Mouse (Mus musculus): ENCODE data around the gene Gpank1. TPM values are rescaled to one million over a fixed set of nuclear protein-coding genes. Genes with fewer than 3 reads are reported as not detected.

Gpank1 gene
- polyA plus RNA-seq, 1 experiment from 2014 or later: 24.9 TPM

DNA sequence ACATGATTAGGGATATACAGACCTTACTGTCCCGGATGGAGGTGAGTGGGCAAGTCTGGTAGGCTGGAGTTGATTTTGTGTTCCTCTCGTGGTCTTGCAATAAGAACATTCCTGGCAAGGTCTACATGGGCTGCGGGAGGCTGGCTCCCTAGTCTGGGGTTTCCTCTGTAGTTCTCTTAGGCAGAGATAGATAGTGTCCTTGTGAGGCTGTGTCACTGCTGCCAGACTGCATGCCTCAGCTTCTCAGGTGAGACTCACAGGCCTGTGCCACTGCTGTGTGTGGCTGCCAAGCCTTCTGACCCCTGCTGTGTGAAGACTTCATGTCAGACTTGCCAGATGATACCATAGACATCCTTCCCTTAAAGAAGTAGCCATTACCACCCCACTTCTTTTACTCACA lies 18.0 kb downstream of the Gpank1 start:
- H3K9me3 ChIP-seq: no peaks in the 10 kb centered on the region
- no peak for ATAC-seq (ENCODE audit: low FRiP score, low read depth)
- no peak overlapping the region for H3K4me2 ChIP-seq (replicated peaks)
- no peaks in the 10 kb centered on the region for H3K27me3 ChIP-seq (replicated peaks)
- H3K9ac ChIP-seq: no peak overlapping the region
- 96% methylated on average over 3 of the region's 3 CpGs for WGBS
- peaks cover 62% of the 10 kb centered on the region for H3K36me3 ChIP-seq
- peaks cover 23% of the 10 kb centered on the region for H3K4me1 ChIP-seq
- H3K27ac ChIP-seq: no peak overlapping the region
- H3K4me3 ChIP-seq: no peak overlapping the region

DNA sequence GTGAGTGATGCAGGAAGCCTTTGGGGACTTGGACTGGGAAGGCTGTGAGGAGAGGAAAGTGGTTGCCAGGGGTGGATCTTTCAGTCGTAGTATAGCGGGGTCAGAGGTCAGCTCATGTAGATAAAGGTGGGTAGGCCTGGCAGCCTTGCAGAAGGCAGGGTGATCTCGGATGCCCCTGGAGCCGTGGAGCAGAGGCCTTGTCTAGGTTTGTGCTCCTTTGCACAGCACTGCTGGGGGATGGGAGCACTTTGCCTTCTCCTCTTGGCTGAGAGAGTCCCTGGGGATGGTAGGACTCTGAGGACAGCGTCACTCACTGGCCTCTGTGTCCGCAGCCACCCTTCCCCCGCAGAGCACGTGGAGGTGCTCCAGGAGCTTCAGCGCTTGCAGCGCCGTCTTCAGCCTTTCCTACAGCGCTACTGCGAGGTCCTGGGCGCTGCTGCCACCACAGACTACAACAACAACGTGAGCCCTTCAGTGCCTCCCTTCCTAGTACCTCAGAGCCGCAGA lies 19.3 kb downstream of the Gpank1 start:
- WGBS: 83% methylated on average over 16 of the region's 16 CpGs

DNA sequence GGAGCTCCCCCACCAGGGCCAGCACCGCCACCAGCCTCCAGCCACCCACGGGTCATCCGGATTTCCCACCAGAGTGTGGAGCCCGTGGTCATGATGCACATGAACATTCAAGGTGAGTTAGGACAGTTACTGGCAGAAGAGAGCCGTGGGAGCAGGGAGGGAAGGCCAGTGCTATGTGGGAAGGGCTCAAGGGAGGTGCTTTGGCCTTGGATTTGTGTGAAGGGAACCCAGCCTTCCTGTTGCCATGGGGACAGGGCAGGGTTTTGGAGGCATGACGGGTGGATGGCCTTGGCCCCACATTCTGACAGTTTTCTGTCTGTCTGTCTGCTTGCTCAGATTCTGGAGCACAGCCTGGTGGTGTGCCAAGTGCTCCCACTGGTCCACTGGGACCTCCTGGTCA lies 20.7 kb downstream of the Gpank1 start:
- Histone ChIP-seq H3K36me3 (peaks cover 89% of the 10 kb centered on the region), H3K27me3 (replicated peaks) (no peaks in the 10 kb centered on the region), H3K4me1 (peaks cover 15% of the 10 kb centered on the region), H3K9ac (peak overlapping the region; percentile 38; the same call in 1 of the 2 replicates), H3K4me2 (replicated peaks) (no peak overlapping the region), H3K4me3 (no peak overlapping the region), H3K27ac (no peak overlapping the region), H3K9me3 (no peaks in the 10 kb centered on the region)
- WGBS: 92% methylated on average over 6 of the region's 6 CpGs
- no peak for ATAC-seq (ENCODE audit: low FRiP score, low read depth)

More for the DNA sequence above, 19.3 kb downstream of the Gpank1 start:
- Histone ChIP-seq H3K27ac (no peak overlapping the region), H3K9me3 (no peaks in the 10 kb centered on the region), H3K36me3 (peaks cover 75% of the 10 kb centered on the region), H3K27me3 (replicated peaks) (no peaks in the 10 kb centered on the region), H3K4me3 (no peak overlapping the region), H3K4me1 (peaks cover 23% of the 10 kb centered on the region), H3K9ac (no peak overlapping the region), H3K4me2 (replicated peaks) (no peak overlapping the region)
- no peak for ATAC-seq (ENCODE audit: low FRiP score, low read depth)

DNA sequence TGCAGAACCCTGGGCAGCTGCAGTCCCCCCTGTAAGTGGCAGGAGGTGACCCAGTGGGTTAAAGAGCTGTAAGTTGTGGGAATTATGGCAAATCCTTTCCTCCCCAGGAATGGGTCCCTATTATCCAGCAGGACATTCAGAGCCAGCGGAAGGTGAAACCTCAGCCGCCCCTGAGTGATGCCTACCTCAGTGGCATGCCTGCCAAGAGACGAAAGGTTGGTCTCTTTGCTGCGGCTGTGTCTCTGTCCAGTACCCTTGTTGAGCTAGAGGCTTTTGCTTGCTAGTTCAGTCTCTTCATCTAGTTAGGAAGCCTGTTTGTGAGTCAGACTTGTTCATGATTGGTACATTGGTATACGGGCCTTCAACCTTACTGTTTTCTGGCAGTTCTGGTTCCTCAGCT lies 24.9 kb downstream of the Gpank1 start:
- Histone ChIP-seq H3K4me3 (no peak overlapping the region), H3K9me3 (no peaks in the 10 kb centered on the region), H3K27me3 (replicated peaks) (no peaks in the 10 kb centered on the region), H3K4me1 (no peaks in the 10 kb centered on the region), H3K27ac (no peak overlapping the region), H3K36me3 (peaks cover 96% of the 10 kb centered on the region), H3K4me2 (replicated peaks) (no peak overlapping the region), H3K9ac (no peak overlapping the region)
- ATAC-seq (ENCODE audit: low FRiP score, low read depth): no peak
- WGBS: 94% methylated on average over 5 of the region's 5 CpGs

DNA sequence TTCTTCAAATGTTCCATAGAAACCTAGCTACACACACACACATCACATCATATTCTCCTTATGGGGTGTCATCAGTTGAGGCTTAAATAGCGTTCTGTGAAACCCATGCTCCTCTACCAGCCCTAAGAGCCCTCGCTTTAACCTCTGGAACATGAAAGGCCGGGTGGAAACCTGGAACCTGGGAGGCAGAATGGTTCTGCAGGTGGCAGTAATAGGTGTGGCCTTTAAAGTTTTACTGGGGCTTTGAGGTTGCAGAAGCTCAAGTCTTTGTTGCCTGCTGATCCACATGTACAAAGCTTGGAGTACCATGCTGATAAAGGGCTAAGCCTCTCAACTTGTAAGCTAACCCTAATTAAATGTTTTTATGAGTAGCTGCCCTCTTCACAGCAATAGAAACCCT lies 26.1 kb downstream of the Gpank1 start:
- Histone ChIP-seq H3K4me2 (replicated peaks) (no peak overlapping the region), H3K4me3 (no peak overlapping the region), H3K4me1 (no peaks in the 10 kb centered on the region), H3K9ac (no peak overlapping the region), H3K27ac (no peak overlapping the region), H3K9me3 (no peaks in the 10 kb centered on the region), H3K27me3 (replicated peaks) (no peaks in the 10 kb centered on the region), H3K36me3 (peaks cover 96% of the 10 kb centered on the region)
- 62% methylated on average over 3 of the region's 3 CpGs for WGBS
- no peak for ATAC-seq (ENCODE audit: low FRiP score, low read depth)

DNA sequence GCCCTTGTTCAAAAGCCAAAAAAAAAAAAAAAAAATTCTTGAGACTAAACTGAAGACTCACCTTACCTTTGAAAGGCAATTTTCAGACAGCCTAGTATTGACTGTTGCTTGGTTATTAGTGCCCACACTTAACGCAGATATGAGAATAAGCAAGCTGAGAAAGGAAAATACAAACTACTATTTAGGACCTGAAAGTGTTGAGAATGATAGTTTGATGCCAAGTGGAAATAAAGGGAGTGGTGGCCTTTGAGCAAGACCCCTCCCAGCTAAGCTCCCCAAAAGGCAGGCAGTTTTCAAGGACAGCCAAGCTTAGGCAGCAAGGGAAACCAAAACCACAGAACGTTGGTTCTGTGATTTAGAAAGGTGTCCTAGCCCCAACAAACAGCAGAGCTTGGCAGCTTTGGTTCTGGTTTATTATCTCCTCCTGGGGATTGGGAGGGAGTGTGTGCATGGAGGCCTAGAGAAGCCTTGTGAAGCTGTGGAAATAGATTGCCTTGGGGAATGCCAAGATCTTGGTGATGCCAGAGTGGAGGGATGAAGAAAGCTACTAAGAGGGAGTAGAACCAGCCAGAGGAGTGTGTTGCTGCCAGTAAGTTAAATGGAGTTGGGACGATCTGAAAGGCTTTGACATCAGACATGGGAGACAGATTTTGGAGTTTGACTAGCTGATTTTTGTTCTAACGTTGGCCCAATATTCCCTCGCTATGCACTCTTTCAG lies 26.8 kb downstream of the Gpank1 start:
- H3K27ac ChIP-seq: no peak overlapping the region
- no peak overlapping the region for H3K4me3 ChIP-seq
- WGBS: 71% methylated on average over 5 of the region's 5 CpGs
- no peak overlapping the region for H3K9ac ChIP-seq
- no peaks in the 10 kb centered on the region for H3K4me1 ChIP-seq
- H3K9me3 ChIP-seq: no peaks in the 10 kb centered on the region
- peaks cover 96% of the 10 kb centered on the region for H3K36me3 ChIP-seq
- no peak for ATAC-seq (ENCODE audit: low FRiP score, low read depth)
- no peaks in the 10 kb centered on the region for H3K27me3 ChIP-seq (replicated peaks)
- no peak overlapping the region for H3K4me2 ChIP-seq (replicated peaks)

DNA sequence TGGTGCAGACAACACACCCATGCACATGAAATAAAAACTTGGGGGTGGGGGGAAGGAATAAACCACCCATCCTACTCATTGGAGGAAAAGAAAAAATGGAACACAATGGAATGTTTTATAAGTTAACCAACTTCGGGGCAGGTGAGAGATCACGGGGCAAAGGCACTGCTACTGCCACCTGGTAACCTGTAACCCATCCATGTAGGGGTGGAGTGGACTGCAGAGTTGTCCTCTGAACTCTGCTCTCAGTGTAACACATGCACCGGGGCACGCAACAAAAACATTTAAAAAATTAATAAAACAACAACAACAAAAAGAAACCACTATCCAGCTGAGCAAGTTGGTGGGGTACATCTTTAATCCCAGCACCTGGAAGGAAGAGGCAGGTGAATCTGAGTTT lies 30.9 kb downstream of the Gpank1 start:
- WGBS: 92% methylated on average over 4 of the region's 4 CpGs

DNA sequence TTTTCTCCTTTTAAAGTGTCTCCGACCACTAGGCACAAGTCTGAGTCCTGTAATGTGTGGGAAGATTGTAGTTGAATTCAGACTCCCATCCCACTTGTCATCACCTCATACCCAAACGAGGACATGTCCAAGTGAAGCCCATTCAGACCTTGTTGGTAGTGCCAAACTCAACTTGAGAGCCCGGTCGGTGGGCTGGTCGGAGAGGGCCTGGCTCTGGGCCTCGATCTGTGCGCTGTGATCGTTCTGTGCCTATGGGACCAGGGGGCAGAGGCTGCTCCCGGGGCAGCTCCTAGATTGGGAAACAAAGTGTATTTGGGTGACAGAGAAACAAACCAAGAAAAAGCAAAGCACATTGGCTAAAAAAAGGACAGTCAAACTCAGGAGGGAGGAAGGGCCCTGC lies 31.8 kb downstream of the Gpank1 start:
- 97% methylated on average over 9 of the region's 9 CpGs for WGBS
- H3K27me3 ChIP-seq (replicated peaks): no peaks in the 10 kb centered on the region

More for the DNA sequence above, 30.9 kb downstream of the Gpank1 start:
- Histone ChIP-seq H3K36me3 (peaks cover 96% of the 10 kb centered on the region), H3K9me3 (no peaks in the 10 kb centered on the region), H3K4me1 (no peaks in the 10 kb centered on the region), H3K9ac (no peak overlapping the region), H3K4me2 (replicated peaks) (no peak overlapping the region), H3K27ac (no peak overlapping the region), H3K4me3 (no peak overlapping the region), H3K27me3 (replicated peaks) (no peaks in the 10 kb centered on the region)
- no peak for ATAC-seq (ENCODE audit: low FRiP score, low read depth)

DNA sequence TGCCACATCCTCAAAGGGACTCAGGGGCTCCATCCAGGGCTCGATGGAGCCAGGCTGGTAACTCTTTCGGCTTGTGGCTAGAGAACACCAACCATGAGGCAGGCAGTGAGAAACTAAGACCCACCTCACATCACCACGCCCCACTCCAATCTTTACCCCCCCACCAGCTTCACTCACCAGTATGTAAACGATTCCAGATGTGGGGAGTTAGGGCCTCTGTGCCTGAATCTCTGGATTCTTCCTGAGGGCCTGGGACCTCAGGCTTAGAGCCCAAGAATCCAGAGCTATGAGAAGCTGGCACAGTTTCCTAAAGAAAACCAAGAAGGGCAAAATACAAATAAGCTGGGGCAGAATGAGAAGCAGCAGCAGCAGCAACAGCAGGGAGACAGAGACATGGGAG lies 32.7 kb downstream of the Gpank1 start:
- Histone ChIP-seq H3K9ac (no peak overlapping the region), H3K27ac (no peak overlapping the region), H3K4me3 (no peak overlapping the region), H3K36me3 (peaks cover 98% of the 10 kb centered on the region), H3K4me1 (no peaks in the 10 kb centered on the region), H3K27me3 (replicated peaks) (no peaks in the 10 kb centered on the region), H3K4me2 (replicated peaks) (no peak overlapping the region), H3K9me3 (no peaks in the 10 kb centered on the region)
- 87% methylated on average over 4 of the region's 4 CpGs for WGBS
- ATAC-seq (ENCODE audit: low FRiP score, low read depth): no peak

More for the DNA sequence above, 31.8 kb downstream of the Gpank1 start:
- no peak for ATAC-seq (ENCODE audit: low FRiP score, low read depth)
- Histone ChIP-seq H3K27ac (no peak overlapping the region), H3K9me3 (no peaks in the 10 kb centered on the region), H3K36me3 (peaks cover 98% of the 10 kb centered on the region), H3K4me3 (no peak overlapping the region), H3K4me2 (replicated peaks) (no peak overlapping the region), H3K9ac (no peak overlapping the region), H3K4me1 (no peaks in the 10 kb centered on the region)

DNA sequence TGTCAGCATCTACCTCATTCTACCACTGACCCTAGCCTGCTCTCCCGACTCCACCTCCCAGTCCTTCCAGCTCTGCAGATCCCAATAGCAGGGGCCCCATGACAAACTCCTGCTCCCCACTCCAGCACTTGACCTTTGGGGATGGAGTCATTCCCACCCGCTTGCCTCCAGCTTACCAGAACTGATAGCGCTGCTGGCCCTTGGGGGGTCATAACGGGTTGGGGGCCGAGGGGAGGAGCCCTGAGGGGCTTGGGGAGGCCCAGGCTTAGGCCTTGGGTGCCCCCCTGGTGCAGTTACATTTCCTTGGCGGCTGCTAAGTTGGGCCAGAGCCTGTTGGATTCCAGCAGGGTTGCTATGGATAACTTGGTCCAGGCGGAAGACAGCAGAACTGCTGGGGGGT lies 33.4 kb downstream of the Gpank1 start:
- no peak overlapping the region for H3K27ac ChIP-seq
- 77% methylated on average over 7 of the region's 7 CpGs for WGBS
- no peaks in the 10 kb centered on the region for H3K27me3 ChIP-seq (replicated peaks)
- peaks cover 98% of the 10 kb centered on the region for H3K36me3 ChIP-seq
- no peaks in the 10 kb centered on the region for H3K9me3 ChIP-seq
- H3K9ac ChIP-seq: no peak overlapping the region
- H3K4me3 ChIP-seq: no peak overlapping the region
- no peak for ATAC-seq (ENCODE audit: low FRiP score, low read depth)
- no peak overlapping the region for H3K4me2 ChIP-seq (replicated peaks)
- H3K4me1 ChIP-seq: no peaks in the 10 kb centered on the region

DNA sequence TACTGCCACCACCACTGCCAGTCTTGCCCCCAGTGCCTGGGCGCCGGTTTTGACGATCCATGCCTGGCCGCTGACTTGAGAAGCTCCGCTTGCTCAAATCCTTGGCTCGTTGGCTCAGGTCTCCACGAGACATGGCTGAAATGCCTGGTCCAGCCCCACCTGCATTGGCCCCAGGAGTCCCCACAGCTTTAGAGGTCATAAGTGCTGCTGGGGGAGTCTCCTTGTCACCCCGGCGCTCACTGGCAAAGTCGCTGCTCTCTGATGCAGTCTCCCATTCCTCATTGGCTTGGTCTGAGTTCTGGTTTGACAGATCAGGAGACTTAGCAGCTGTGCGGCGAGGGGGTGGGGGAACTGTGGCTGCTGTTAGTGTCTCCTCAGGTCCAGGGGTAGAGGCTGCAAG lies 34.2 kb downstream of the Gpank1 start:
- Histone ChIP-seq H3K36me3 (peaks cover 98% of the 10 kb centered on the region), H3K4me1 (no peaks in the 10 kb centered on the region), H3K4me3 (no peak overlapping the region), H3K27ac (no peak overlapping the region), H3K9me3 (no peaks in the 10 kb centered on the region), H3K9ac (no peak overlapping the region), H3K27me3 (replicated peaks) (no peaks in the 10 kb centered on the region), H3K4me2 (replicated peaks) (no peak overlapping the region)
- WGBS: 92% methylated on average over 12 of the region's 12 CpGs
- no peak for ATAC-seq (ENCODE audit: low FRiP score, low read depth)

DNA sequence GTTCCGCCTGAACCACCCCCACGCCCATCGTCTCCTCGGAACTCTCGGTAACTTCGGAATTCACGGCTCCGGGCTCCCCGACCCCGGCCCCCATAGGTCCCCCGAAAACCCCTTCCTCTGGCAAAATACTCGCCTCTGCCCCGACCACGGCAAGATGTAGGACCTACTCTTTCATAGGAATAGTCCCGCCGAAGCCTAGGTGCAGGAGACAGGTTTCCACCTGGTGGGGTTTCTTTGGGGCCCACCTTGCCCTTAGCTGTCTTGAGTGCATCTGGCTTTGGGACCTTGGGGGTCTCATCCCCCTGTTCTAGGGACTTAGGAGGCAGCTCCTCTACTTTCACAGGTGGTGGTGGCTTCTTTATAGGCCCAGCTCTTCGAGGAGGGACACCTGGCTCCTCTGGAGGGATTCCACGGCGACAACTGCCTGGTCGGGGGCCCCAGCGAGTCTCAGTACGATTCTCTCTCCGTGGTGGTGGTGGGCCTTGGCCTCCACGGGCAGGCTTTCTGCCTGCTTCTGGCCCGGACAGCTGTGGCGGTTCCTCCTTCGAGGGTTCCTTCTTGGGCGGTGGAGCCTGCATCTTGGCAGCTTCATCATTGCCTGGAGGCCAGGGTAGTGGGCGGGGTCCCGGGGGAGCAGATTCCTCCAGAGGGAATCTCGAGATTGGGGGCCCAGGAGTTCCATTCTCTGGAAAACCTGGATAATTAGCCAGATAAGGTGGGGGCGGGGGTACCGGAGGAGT lies 35.4 kb downstream of the Gpank1 start:
- Histone ChIP-seq H3K4me2 (replicated peaks) (no peak overlapping the region), H3K36me3 (peaks cover 100% of the 10 kb centered on the region), H3K9me3 (no peaks in the 10 kb centered on the region), H3K9ac (no peak overlapping the region), H3K4me3 (no peak overlapping the region), H3K27ac (no peak overlapping the region), H3K27me3 (replicated peaks) (no peaks in the 10 kb centered on the region), H3K4me1 (0 out of 2 replicates have a peak, but pooled peaks cover 3% of the 10 kb centered on the region)
- no peak for ATAC-seq (ENCODE audit: low FRiP score, low read depth)
- WGBS: 91% methylated on average over 33 of the region's 33 CpGs
